Mouse (Mus musculus) skeletal muscle tissue, postnatal 0 days (tissue): Measurements from ENCODE around the gene C87977. TPM values are rescaled to one million over a fixed set of nuclear protein-coding genes. Genes with fewer than 3 reads are reported as not detected.

Source experiments
- polyA plus RNA-seq: library from polyadenylated mRNA; unstranded; fragments of >200 nt; fragmentation: Nextera tagmentation; extraction: Ambion mirVana; gene quantifications from 2 replicates; pipeline ENCODE4 v1.2.1, GENCODE M21; 2015

The C87977 gene
- polyA plus RNA-seq = not detected in 2 replicates

GRCm38 (mm10) chr4:144213218-144213617 lies at the start of gene C87977:
C87977 (minus strand) TSS chr4:144213318.

GRCm38 (mm10) chr4:144190419-144190818 lies 22.7 kb downstream of the C87977 start, which contains the start of gene Oog2:
Oog2 (plus strand) TSS chr4:144190719.

GRCm38 (mm10) chr4:144162563-144162962 lies 50.6 kb downstream of the C87977 start, which contains the start of gene Oog3:
Oog3 (minus strand) TSS chr4:144162663.

Other genes starting within 250 kb of the C87977 start
- gene Gm13101, start 246.4 kb downstream of the C87977 start, polyA plus RNA-seq = not detected in 2 replicates
- not detected in 2 replicates for gene Pramef17, start 218.9 kb downstream of the C87977 start, polyA plus RNA-seq
- not detected in 2 replicates for gene Pramel4, start 154.2 kb downstream of the C87977 start, polyA plus RNA-seq
- gene Gm13102, start 106.8 kb downstream of the C87977 start, polyA plus RNA-seq = not detected in 2 replicates
- not detected in 2 replicates for gene Oog3, start 50.7 kb downstream of the C87977 start, polyA plus RNA-seq
- not detected in 2 replicates for gene Oog2, start 22.6 kb downstream of the C87977 start, polyA plus RNA-seq
- gene Pramel5, start 67.2 kb upstream of the C87977 start, polyA plus RNA-seq = not detected in 2 replicates
- gene Gm13128, start 116.9 kb upstream of the C87977 start, polyA plus RNA-seq = not detected in 2 replicates
- gene Gm13119, start 144.6 kb upstream of the C87977 start, polyA plus RNA-seq = not detected in 2 replicates
- gene Pramef20, start 164.6 kb upstream of the C87977 start, polyA plus RNA-seq = not detected in 2 replicates
- 0.06 TPM in 1 of 2 replicates, not detected in the other for gene Pramef12, start 195.1 kb upstream of the C87977 start, polyA plus RNA-seq
- not detected in 2 replicates for gene 1700012P22Rik, start 225.5 kb upstream of the C87977 start, polyA plus RNA-seq
- not detected in 2 replicates for gene Gm9944, start 240.0 kb upstream of the C87977 start, polyA plus RNA-seq